Mouse (Mus musculus) cerebral cortex, adult 2 months (tissue): ENCODE results near the gene 4930579G24Rik.

Experiments
- WGBS: fragments of 180-500 bp; shearing (Covaris S2); methylation state at CpG from one replicate; pipeline ENCODE4 v1.1.7; 2018; 5-methylcytosine and 5-hydroxymethylcytosine counted together

The 4930579G24Rik gene

GRCm38 (mm10) chr3:79628561-79629415 lies at the start of gene 4930579G24Rik:
Gene 4930579G24Rik, plus strand, starts transcription at chr3:79629079.
- under 1% methylated on average over 60 of the region's 60 CpGs for WGBS

GRCm38 (mm10) chr3:79579891-79580575 lies 48.8 kb upstream of the 4930579G24Rik start:
- 86% methylated on average over 5 of the region's 5 CpGs for WGBS

GRCm38 (mm10) chr3:79586804-79587203 lies 42.1 kb upstream of the 4930579G24Rik start:
- 2% methylated on average over 6 of the region's 6 CpGs for WGBS

- WGBS, result 79% methylated on average over 2 of the region's 2 CpGs
Measured at GRCm38 (mm10) chr3:79589671-79590070, 39.2 kb upstream of the 4930579G24Rik start.

GRCm38 (mm10) chr3:79590863-79591792 lies 37.8 kb upstream of the 4930579G24Rik start, which contains the start of gene Ppid:
Gene Ppid, plus strand, starts transcription at chr3:79591342.
- 4% methylated on average over 63 of the region's 63 CpGs for WGBS

- 3% methylated on average over 15 of the region's 15 CpGs for WGBS
Measured at GRCm38 (mm10) chr3:79591793-79592471, 36.9 kb upstream of the 4930579G24Rik start.

- 56% methylated on average over 7 of the region's 7 CpGs for WGBS
Measured at GRCm38 (mm10) chr3:79595468-79595867, 33.4 kb upstream of the 4930579G24Rik start.

GRCm38 (mm10) chr3:79609886-79610285 lies 19.0 kb upstream of the 4930579G24Rik start:
- 89% methylated on average over 2 of the region's 2 CpGs for WGBS

GRCm38 (mm10) chr3:79627484-79628181 lies 1.2 kb upstream of the 4930579G24Rik start:
- WGBS, result 11% methylated on average over 10 of the region's 10 CpGs

- under 1% methylated on average over 9 of the region's 9 CpGs for WGBS
Measured at GRCm38 (mm10) chr3:79628182-79628560, 708 bp upstream of the 4930579G24Rik start.

- 2% methylated on average over 11 of the region's 11 CpGs for WGBS
Measured at GRCm38 (mm10) chr3:79629416-79629730, 494 bp downstream of the 4930579G24Rik start, which contains the start of gene Etfdh. Gene Etfdh, minus strand, starts transcription at chr3:79629500.

- 68% methylated on average over 6 of the region's 6 CpGs for WGBS
Measured at GRCm38 (mm10) chr3:79652129-79652528, 23.2 kb downstream of the 4930579G24Rik start.

GRCm38 (mm10) chr3:79656682-79657081 lies 27.8 kb downstream of the 4930579G24Rik start:
- WGBS, result 73% methylated on average over 5 of the region's 5 CpGs

GRCm38 (mm10) chr3:79664787-79665408 lies 36.0 kb downstream of the 4930579G24Rik start:
- 34% methylated on average over 9 of the region's 9 CpGs for WGBS

GRCm38 (mm10) chr3:79670556-79670955 lies 41.7 kb downstream of the 4930579G24Rik start:
- 86% methylated on average over 7 of the region's 7 CpGs for WGBS

- 86% methylated on average over 16 of the region's 16 CpGs for WGBS
Measured at GRCm38 (mm10) chr3:79672188-79672587, 43.3 kb downstream of the 4930579G24Rik start.

GRCm38 (mm10) chr3:79673082-79673481 lies 44.2 kb downstream of the 4930579G24Rik start:
- WGBS, result 8% methylated on average over 4 of the region's 4 CpGs

GRCm38 (mm10) chr3:79674641-79675040 lies 45.8 kb downstream of the 4930579G24Rik start:
- WGBS, result 88% methylated on average over 5 of the region's 5 CpGs

GRCm38 (mm10) chr3:79676411-79676810 lies 47.5 kb downstream of the 4930579G24Rik start:
- WGBS, result 87% methylated on average over 3 of the region's 3 CpGs
